Mouse (Mus musculus) small intestine, adult 2 months (tissue): ENCODE results near the gene Htra3. TPM values are rescaled to one million over a fixed set of nuclear protein-coding genes. Genes with fewer than 3 reads are reported as not detected.

Experiments
- H3K27ac ChIP-seq: fragments of 200-500 bp; 2 replicates; pipeline ENCODE4 v1.5.1; 2012; ENCODE audit warnings: low read depth, low read length, control low read depth, inconsistent platforms; ENCODE audit not compliant: insufficient read depth
- H3K27me3 ChIP-seq: fragments of 200-500 bp; 2 replicates; pipeline ENCODE4 v1.6.1; 2012; ENCODE audit warnings: mild to moderate bottlenecking, moderate library complexity, low read length, inconsistent platforms; ENCODE audit not compliant: control insufficient read depth, insufficient read depth
- H3K36me3 ChIP-seq: fragments of 200-500 bp; 2 replicates; pipeline ENCODE4 v1.6.1; 2012; ENCODE audit warnings: mild to moderate bottlenecking, low read length, control low read depth, inconsistent platforms; ENCODE audit not compliant: control insufficient read depth, insufficient read depth
- H3K4me1 ChIP-seq: fragments of 200-500 bp; 2 replicates; pipeline ENCODE4 v1.6.1; 2012; ENCODE audit warnings: low read length, inconsistent platforms, mixed read lengths; ENCODE audit not compliant: control insufficient read depth, insufficient read depth, insufficient read length
- H3K4me3 ChIP-seq: fragments of 200-500 bp; 2 replicates; pipeline ENCODE4 v1.5.1; 2012; ENCODE audit warnings: low read depth, mild to moderate bottlenecking, control low read depth, inconsistent platforms, low read length, moderate library complexity
- CTCF ChIP-seq: fragments of 200-500 bp; IDR thresholded peaks from 2 replicates; pipeline ENCODE4 v1.5.1; 2012; ENCODE audit warnings: low read depth, mild to moderate bottlenecking, control low read depth, inconsistent platforms, low read length, moderate library complexity, mixed read lengths; ENCODE audit not compliant: insufficient replicate concordance, insufficient read length; ENCODE audit errors: extremely low read depth
- POLR2A ChIP-seq: fragments of 200-500 bp; IDR thresholded peaks from 2 replicates; pipeline ENCODE4 v1.6.1; 2012; ENCODE audit warnings: low read depth, mild to moderate bottlenecking, control low read depth, inconsistent platforms, low read length, moderate library complexity
- WGBS: fragments of 180-500 bp; shearing (Covaris S2); methylation state at CpG from one replicate; pipeline ENCODE4 v1.1.7; 2018; 5-methylcytosine and 5-hydroxymethylcytosine counted together
- polyA plus RNA-seq: library from polyadenylated mRNA; depleted of rRNA; stranded (reverse); fragments of >200 nt; gene quantifications from 2 replicates; pipeline ENCODE4 v1.2.3, GENCODE M21; 2012

Gene Htra3
- polyA plus RNA-seq, 1 experiment: 63.6 TPM

DNA sequence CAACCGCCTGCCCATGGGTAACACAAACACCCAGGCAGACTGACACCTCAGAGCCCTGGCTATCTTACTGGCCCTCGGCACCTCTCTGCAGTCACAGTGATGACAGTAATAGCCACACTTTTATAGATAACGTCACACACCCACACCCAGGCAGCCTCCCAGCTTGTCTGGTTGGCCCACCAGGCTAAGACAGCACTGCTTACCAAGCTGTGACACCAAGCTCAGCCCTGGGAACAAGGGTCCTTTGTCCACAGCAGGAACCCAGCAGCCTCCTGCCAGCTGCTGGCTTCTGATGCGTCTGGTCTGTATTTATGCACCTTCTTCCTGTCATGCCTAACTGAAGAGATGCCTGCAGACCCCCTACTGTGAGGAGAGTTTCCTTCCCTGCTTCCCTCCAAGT is 58.5 kb downstream of the Htra3 start:
- 40% methylated on average over 4 of the region's 4 CpGs for WGBS
- Histone ChIP-seq H3K4me3 (no peak overlapping the region), H3K27me3 (no peaks in the 10 kb centered on the region), H3K36me3 (no peaks in the 10 kb centered on the region), H3K4me1 (0 out of 2 replicates have a peak, but pooled peaks cover 2% of the 10 kb centered on the region), H3K27ac (no peak overlapping the region)
- TF ChIP-seq CTCF (no peak), POLR2A (no peak)

DNA sequence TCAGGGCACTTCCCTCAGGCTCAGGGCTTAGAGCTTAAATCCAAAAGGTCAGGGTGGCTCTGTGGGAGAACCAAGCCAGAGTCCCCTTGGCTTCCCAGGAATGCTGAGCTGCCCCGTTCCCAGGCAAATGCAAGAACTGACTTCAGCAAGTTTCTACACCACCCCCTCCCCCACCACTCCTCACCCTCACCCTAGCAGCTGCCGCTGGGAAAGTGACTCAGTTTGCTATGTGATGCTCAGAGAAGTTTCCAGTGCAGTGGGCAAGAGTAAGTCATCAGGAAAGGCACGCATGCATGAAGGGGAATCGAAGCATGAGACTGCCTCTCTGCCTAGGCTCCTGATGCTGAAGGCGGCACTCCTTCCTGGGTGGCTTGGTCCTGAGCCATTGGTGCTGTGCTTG is 62.6 kb downstream of the Htra3 start:
- Histone ChIP-seq H3K36me3 (peaks cover 4% of the 10 kb centered on the region; the same call in 1 of the 2 replicates), H3K27me3 (no peaks in the 10 kb centered on the region), H3K4me3 (no peak overlapping the region), H3K27ac (no peak overlapping the region), H3K4me1 (no peaks in the 10 kb centered on the region)
- no peak for TF ChIP-seq POLR2A
- no peak for TF ChIP-seq CTCF
- 63% methylated on average over 5 of the region's 5 CpGs for WGBS

- Histone ChIP-seq H3K36me3 (peaks cover 16% of the 10 kb centered on the region; the same call in 1 of the 2 replicates), H3K27ac (no peak overlapping the region), H3K27me3 (no peaks in the 10 kb centered on the region), H3K4me1 (no peaks in the 10 kb centered on the region), H3K4me3 (no peak overlapping the region)
- 89% methylated on average over 8 of the region's 8 CpGs for WGBS
- no peak for TF ChIP-seq CTCF
- TF ChIP-seq POLR2A: no peak
Measured at GRCm38 (mm10) chr5:35612722-35613121, 66.9 kb downstream of the Htra3 start.

GRCm38 (mm10) chr5:35611900-35612299 is 67.7 kb downstream of the Htra3 start:
- no peaks in the 10 kb centered on the region for H3K4me1 ChIP-seq
- TF ChIP-seq POLR2A (no peak), CTCF (no peak)
- H3K27ac ChIP-seq: no peak overlapping the region
- H3K4me3 ChIP-seq: no peak overlapping the region
- 86% methylated on average over 11 of the region's 11 CpGs for WGBS
- peaks cover 16% of the 10 kb centered on the region; the same call in 1 of the 2 replicates for H3K36me3 ChIP-seq
- H3K27me3 ChIP-seq: no peaks in the 10 kb centered on the region

DNA sequence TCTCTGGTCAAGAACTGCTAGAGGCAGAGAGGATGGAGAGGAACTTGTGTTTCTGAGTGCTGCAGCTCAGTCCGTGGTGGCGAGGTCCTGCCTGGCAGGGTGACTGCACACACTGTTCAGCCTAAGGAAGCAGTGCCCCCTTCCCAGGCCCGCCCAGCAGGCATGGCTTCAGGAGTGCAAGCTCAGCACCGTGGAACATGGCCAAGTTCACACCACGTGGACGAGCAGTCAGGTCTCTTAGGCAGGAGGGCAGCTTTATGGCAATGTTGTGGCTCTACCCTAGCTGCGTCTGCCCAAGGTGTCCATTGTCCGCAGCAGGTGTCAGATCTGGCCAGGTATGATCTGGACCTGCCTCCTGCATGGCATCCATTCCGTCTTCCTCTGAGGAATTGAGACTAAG is 68.4 kb downstream of the Htra3 start:
- peaks cover 16% of the 10 kb centered on the region; the same call in 1 of the 2 replicates for H3K36me3 ChIP-seq
- H3K4me3 ChIP-seq: no peak overlapping the region
- 90% methylated on average over 9 of the region's 9 CpGs for WGBS
- H3K27me3 ChIP-seq: no peaks in the 10 kb centered on the region
- TF ChIP-seq POLR2A: no peak
- no peak for TF ChIP-seq CTCF
- H3K4me1 ChIP-seq: no peaks in the 10 kb centered on the region
- no peak overlapping the region for H3K27ac ChIP-seq

- Histone ChIP-seq H3K4me1 (no peaks in the 10 kb centered on the region), H3K36me3 (peaks cover 19% of the 10 kb centered on the region; the same call in 1 of the 2 replicates), H3K4me3 (no peak overlapping the region), H3K27ac (no peak overlapping the region), H3K27me3 (no peaks in the 10 kb centered on the region)
- WGBS: 97% methylated on average over 7 of the region's 7 CpGs
- TF ChIP-seq CTCF (no peak), POLR2A (no peak)
Measured at GRCm38 (mm10) chr5:35610381-35610780, 69.2 kb downstream of the Htra3 start.

DNA sequence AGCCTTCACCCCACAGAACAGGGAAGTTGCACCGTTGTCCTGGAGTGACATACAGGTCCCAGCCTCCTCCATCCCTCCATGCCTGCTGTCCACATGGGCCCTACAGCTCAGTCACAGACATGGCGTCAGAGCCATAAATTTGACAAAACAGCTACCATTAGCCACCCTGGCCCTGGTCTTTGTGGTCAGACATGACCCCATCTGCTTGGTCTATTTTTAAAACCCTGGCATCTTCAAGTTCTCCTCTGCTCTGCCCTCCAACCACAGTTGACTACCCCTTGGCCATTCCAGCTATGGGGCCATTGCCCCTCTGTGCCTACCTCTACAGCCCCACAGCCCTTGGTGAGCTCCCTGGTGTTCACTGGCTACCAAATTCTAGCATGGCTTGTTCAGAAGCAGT is 69.6 kb downstream of the Htra3 start:
- no peaks in the 10 kb centered on the region for H3K27me3 ChIP-seq
- no peak overlapping the region for H3K27ac ChIP-seq
- H3K36me3 ChIP-seq: peaks cover 21% of the 10 kb centered on the region; the same call in 1 of the 2 replicates
- no peak for TF ChIP-seq CTCF
- TF ChIP-seq POLR2A: no peak
- no peaks in the 10 kb centered on the region for H3K4me1 ChIP-seq
- 68% methylated on average over 2 of the region's 2 CpGs for WGBS
- H3K4me3 ChIP-seq: no peak overlapping the region
